Mouse (Mus musculus): ENCODE measurements at regions not wholly inside any gene's neighbourhood (a gene's known extent, or its start where the extent isn't known, plus 50 kb on each side); places are given as distances from the start of the nearest gene placed in this dataset.

GRCm38 (mm10) chr15:6230618-6231017 lies 69.0 kb upstream of the Dab2 start:
- TF ChIP-seq POLR2A (IDR thresholded peaks at IDR 0.05; ENCODE audit: borderline replicate concordance, control insufficient read depth, low read depth, low read length) (no peak), CTCF (IDR thresholded peaks at IDR 0.05; ENCODE audit: control insufficient read depth, insufficient read depth, low read length) (no peak)

All from bone marrow, adult 2 months (tissue).